Mouse (Mus musculus): ENCODE results near the gene Zfp84. TPM values are rescaled to one million over a fixed set of nuclear protein-coding genes. Genes with fewer than 3 reads are reported as not detected.

Zfp84 gene
- polyA plus RNA-seq, 2 experiments: 11.6 to 14.0 TPM

GRCm38 (mm10) chr7:29774371-29774770, 6.0 kb downstream of the Zfp84 start:
- H3K4me2 ChIP-seq (replicated peaks; ENCODE audit: low read depth, low read length, severe bottlenecking): no peak overlapping the region
- ATAC-seq (ENCODE audit: low FRiP score, low read depth) (peak; percentile 41; the same call in 1 of the 2 replicates), DNase-seq (ENCODE audit: low spot score) (no peak)
- no peak for TF ChIP-seq POLR2A (IDR thresholded peaks at IDR 0.05; ENCODE audit: borderline replicate concordance, extremely low read depth, insufficient read depth, insufficient read length)
- H3K9me3 ChIP-seq (ENCODE audit: control insufficient read depth, low read length): no peaks in the 10 kb centered on the region
- 86% methylated on average over 3 of the region's 3 CpGs for WGBS
- H3K36me3 ChIP-seq (ENCODE audit: control insufficient read depth, insufficient read depth, low read length): peaks cover 79% of the 10 kb centered on the region
- peaks cover 2% of the 10 kb centered on the region for H3K4me1 ChIP-seq (ENCODE audit: control insufficient read depth, insufficient read depth, low read length)
- no peak overlapping the region for H3K9ac ChIP-seq (ENCODE audit: low read depth, low read length, severe bottlenecking)
- H3K27ac ChIP-seq (replicated peaks; ENCODE audit: low read depth, low read length): no peak overlapping the region
- H3K4me3 ChIP-seq (replicated peaks; ENCODE audit: low read length): no peak overlapping the region
- no peaks in the 10 kb centered on the region for H3K27me3 ChIP-seq (ENCODE audit: control insufficient read depth, insufficient read depth, low read length)

DNA sequence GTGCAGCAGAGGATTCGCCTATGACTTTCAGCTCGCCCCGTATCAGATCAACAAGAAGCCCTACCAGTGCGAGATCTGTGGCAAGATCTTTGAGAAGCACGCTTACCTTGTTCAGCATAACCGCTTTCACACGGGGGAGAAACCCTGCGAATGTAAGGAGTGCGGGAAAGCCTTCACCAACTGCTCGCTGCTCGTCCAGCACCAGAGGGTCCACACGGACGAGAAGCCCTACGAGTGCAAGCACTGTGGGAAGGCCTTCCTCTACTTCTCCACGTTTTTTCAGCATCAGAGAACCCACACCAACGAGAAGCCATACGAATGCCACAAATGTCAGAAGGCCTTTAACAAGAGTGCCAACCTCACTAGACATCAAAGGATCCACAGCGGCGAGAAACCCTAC, 8.2 kb downstream of the Zfp84 start:
- WGBS: 97% methylated on average over 19 of the region's 19 CpGs
- no peaks in the 10 kb centered on the region for H3K9me3 ChIP-seq (ENCODE audit: control insufficient read depth, low read length)
- no peak for TF ChIP-seq POLR2A (IDR thresholded peaks at IDR 0.05; ENCODE audit: borderline replicate concordance, extremely low read depth, insufficient read depth, insufficient read length)
- no peak overlapping the region for H3K4me2 ChIP-seq (replicated peaks; ENCODE audit: low read depth, low read length, severe bottlenecking)
- no peak overlapping the region for H3K4me3 ChIP-seq (replicated peaks; ENCODE audit: low read length)
- H3K9ac ChIP-seq (ENCODE audit: low read depth, low read length, severe bottlenecking): no peak overlapping the region
- H3K36me3 ChIP-seq (ENCODE audit: control insufficient read depth, insufficient read depth, low read length): peaks cover 86% of the 10 kb centered on the region
- no peaks in the 10 kb centered on the region for H3K4me1 ChIP-seq (ENCODE audit: control insufficient read depth, insufficient read depth, low read length)
- no peaks in the 10 kb centered on the region for H3K27me3 ChIP-seq (ENCODE audit: control insufficient read depth, insufficient read depth, low read length)
- no peak overlapping the region for H3K27ac ChIP-seq (replicated peaks; ENCODE audit: low read depth, low read length)
- ATAC-seq (ENCODE audit: low FRiP score, low read depth) (no peak), DNase-seq (ENCODE audit: low spot score) (no peak)

DNA sequence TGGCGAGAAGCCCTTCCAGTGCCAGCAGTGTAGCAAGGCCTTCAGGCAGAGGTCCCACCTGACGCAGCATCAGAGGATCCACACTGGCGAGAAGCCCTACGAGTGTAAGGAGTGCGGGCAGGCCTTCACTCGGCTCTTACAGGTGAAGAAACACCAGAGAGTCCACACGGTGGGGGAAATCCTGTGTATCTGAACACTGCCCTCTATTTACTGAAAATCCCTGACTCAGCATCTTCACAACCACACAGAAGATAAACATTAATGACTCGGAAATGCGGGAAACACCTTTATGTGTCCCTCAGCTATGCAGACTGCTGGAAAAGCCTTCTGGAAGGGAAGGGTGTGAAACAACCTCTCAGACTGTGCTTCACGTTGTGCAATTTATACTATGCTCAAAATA, 9.0 kb downstream of the Zfp84 start:
- ATAC-seq (ENCODE audit: low FRiP score, low read depth) (no peak), DNase-seq (ENCODE audit: low spot score) (no peak)
- Histone ChIP-seq H3K27ac (replicated peaks; ENCODE audit: low read depth, low read length) (no peak overlapping the region), H3K4me2 (replicated peaks; ENCODE audit: low read depth, low read length, severe bottlenecking) (no peak overlapping the region), H3K36me3 (ENCODE audit: control insufficient read depth, insufficient read depth, low read length) (peaks cover 80% of the 10 kb centered on the region), H3K4me3 (replicated peaks; ENCODE audit: low read length) (no peak overlapping the region), H3K9me3 (ENCODE audit: control insufficient read depth, low read length) (no peaks in the 10 kb centered on the region), H3K4me1 (ENCODE audit: control insufficient read depth, insufficient read depth, low read length) (no peaks in the 10 kb centered on the region), H3K27me3 (ENCODE audit: control insufficient read depth, insufficient read depth, low read length) (no peaks in the 10 kb centered on the region), H3K9ac (ENCODE audit: low read depth, low read length, severe bottlenecking) (no peak overlapping the region)
- TF ChIP-seq POLR2A (IDR thresholded peaks at IDR 0.05; ENCODE audit: borderline replicate concordance, extremely low read depth, insufficient read depth, insufficient read length): no peak
- 96% methylated on average over 10 of the region's 10 CpGs for WGBS

DNA sequence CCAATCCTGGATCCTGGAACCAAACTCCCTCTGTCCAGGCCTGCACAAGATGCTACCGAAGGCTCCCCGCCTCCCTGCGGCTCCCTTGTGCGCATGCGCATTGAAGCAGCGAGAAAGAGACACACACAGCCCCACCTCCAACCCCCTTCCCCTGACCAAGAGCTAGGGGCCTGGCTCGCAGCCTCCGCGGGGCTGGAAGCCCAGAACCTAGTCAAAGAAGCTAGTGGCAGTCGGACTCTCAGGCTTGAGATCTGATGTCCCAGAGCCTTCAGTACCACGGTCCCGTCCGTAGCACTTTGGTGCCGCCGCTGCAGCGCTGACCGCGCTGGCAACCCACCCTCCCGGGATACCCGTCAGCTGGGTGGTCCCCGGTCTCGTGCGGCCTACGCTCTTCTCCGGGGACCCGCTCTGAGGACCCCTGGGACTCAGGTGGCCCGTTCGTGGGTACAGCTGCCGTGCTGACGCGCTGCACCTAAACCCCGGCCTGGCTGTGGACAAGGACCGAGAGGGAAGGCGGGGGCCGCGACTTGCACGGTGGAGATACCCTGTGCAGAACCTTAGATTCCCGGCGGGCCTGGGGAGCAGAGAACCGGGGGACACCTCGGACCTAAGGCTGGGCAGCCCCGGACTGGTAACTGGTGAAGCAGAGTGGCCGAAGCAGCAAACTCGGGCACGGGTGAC, 15.7 kb downstream of the Zfp84 start, which contains the start of gene Zfp30:
Gene Zfp30 (plus strand): TSS at position 128 of the 681 bp plus-strand sequence.
- ATAC-seq (ENCODE audit: low FRiP score, low read depth) (peak; percentile 96), DNase-seq (ENCODE audit: low spot score) (peak; percentile 90)
- no peaks in the 10 kb centered on the region for H3K9me3 ChIP-seq (ENCODE audit: control insufficient read depth, low read length)
- peak within 1 kb of the TSS; percentile 79 for H3K9ac ChIP-seq (ENCODE audit: low read depth, low read length, severe bottlenecking)
- peaks cover 32% of the 10 kb centered on the region for H3K36me3 ChIP-seq (ENCODE audit: control insufficient read depth, insufficient read depth, low read length)
- under 1% methylated on average over 45 of the region's 45 CpGs for WGBS
- peak within 1 kb of the TSS; percentile 68 for H3K27ac ChIP-seq (replicated peaks; ENCODE audit: low read depth, low read length)
- peak within 1 kb of the TSS; percentile 71 for H3K4me3 ChIP-seq (replicated peaks; ENCODE audit: low read length)
- H3K27me3 ChIP-seq (ENCODE audit: control insufficient read depth, insufficient read depth, low read length): no peaks in the 10 kb centered on the region
- H3K4me2 ChIP-seq (replicated peaks; ENCODE audit: low read depth, low read length, severe bottlenecking): peak within 1 kb of the TSS; percentile 67
- TF ChIP-seq POLR2A (IDR thresholded peaks at IDR 0.05; ENCODE audit: borderline replicate concordance, extremely low read depth, insufficient read depth, insufficient read length): peak; percentile 82; the same call in 1 of the 2 replicates
- peaks cover 5% of the 10 kb centered on the region; the same call in 1 of the 2 replicates for H3K4me1 ChIP-seq (ENCODE audit: control insufficient read depth, insufficient read depth, low read length)

- peaks cover 32% of the 10 kb centered on the region for H3K36me3 ChIP-seq (ENCODE audit: control insufficient read depth, insufficient read depth, low read length)
- no peak overlapping the region for H3K27ac ChIP-seq (replicated peaks; ENCODE audit: low read depth, low read length)
- TF ChIP-seq POLR2A (IDR thresholded peaks at IDR 0.05; ENCODE audit: borderline replicate concordance, extremely low read depth, insufficient read depth, insufficient read length): no peak
- WGBS: 60% methylated on average over 8 of the region's 8 CpGs
- H3K4me1 ChIP-seq (ENCODE audit: control insufficient read depth, insufficient read depth, low read length): peaks cover 5% of the 10 kb centered on the region; the same call in 1 of the 2 replicates
- ATAC-seq (ENCODE audit: low FRiP score, low read depth): no peak
- peak overlapping the region; percentile 71 for H3K4me3 ChIP-seq (replicated peaks; ENCODE audit: low read length)
- no peaks in the 10 kb centered on the region for H3K27me3 ChIP-seq (ENCODE audit: control insufficient read depth, insufficient read depth, low read length)
- H3K4me2 ChIP-seq (replicated peaks; ENCODE audit: low read depth, low read length, severe bottlenecking): peak overlapping the region; percentile 67
- DNase-seq (ENCODE audit: low spot score): no peak
- H3K9me3 ChIP-seq (ENCODE audit: control insufficient read depth, low read length): no peaks in the 10 kb centered on the region
- peak overlapping the region; percentile 79 for H3K9ac ChIP-seq (ENCODE audit: low read depth, low read length, severe bottlenecking)
Measured at GRCm38 (mm10) chr7:29785023-29785422, 16.7 kb downstream of the Zfp84 start.

Data from limb, embryonic 14.5 days (tissue).